Mouse (Mus musculus) thymus, postnatal 25 days (tissue): ENCODE data around the gene Zscan2.

Source experiments
- DNase-seq: peaks from one replicate; pipeline ENCODE4 v3.0.0; 2022

Gene Zscan2

DNA sequence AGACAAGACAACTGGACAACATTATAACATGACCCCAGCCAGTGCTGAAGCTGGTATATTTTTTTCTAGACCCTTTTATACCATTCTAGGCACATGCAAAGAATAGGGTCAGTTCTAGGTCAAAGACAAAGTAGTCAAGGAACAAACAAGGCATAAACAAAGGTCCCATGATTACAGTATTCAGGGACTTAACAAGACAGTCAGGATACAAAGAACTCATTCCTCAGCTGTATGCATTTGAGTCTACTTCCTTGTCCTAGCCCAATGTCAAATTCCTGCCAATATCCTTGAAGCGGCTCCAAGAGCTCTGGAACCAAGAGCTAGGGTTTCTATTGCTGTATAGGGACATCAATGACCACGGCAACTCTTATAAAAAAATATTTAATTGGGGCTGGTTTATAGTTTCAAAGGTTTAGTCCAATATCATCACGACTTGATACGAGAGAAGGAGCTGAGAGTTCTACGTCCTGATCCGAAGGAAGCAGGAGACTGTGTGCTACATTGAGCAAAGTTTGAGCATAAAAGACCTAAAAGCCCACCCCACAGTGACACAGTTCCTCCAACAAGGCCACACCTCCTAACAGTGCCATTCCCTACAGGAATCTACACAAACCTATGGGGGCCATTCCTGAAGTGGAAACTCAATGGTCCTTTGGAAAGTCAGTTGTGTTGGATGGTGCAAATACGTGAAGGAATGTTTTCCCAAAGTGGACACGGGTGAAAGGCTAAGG is 16.6 kb upstream of the Zscan2 start:
- DNase-seq: no peak

GRCm38 (mm10) chr7:80844691-80845090 is 16.0 kb upstream of the Zscan2 start:
- DNase-seq: no peak

- DNase-seq: no peak
These were observed 15.0 kb upstream of the Zscan2 start for GRCm38 (mm10) chr7:80845621-80846279.

DNA sequence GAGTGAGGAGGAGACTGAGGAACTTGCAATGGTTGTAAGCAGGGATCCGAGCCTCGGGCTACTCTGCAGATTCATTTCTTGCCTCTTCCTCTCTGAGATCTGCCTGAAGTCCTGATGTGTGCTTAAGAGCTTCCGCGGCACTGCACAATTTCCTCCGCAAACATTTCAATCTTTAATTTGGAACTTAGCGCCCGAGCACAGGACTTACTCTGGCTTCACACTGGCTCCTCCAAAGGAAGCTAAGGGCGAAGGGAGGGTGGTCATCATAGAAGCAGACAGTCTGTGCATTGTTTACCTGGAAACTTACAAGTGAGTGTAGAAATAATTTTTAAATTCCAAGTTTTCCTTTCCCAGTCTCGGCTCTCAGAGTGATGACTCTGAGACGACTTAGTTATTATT is 14.4 kb upstream of the Zscan2 start:
- DNase-seq: no peak

- DNase-seq: no peak
These were observed 14.0 kb upstream of the Zscan2 start for GRCm38 (mm10) chr7:80846709-80847108.

- no peak for DNase-seq
These were observed 11.5 kb upstream of the Zscan2 start for GRCm38 (mm10) chr7:80849267-80849666.

- DNase-seq: peak; percentile 47
These were observed 11.0 kb upstream of the Zscan2 start for GRCm38 (mm10) chr7:80849710-80850109.

DNA sequence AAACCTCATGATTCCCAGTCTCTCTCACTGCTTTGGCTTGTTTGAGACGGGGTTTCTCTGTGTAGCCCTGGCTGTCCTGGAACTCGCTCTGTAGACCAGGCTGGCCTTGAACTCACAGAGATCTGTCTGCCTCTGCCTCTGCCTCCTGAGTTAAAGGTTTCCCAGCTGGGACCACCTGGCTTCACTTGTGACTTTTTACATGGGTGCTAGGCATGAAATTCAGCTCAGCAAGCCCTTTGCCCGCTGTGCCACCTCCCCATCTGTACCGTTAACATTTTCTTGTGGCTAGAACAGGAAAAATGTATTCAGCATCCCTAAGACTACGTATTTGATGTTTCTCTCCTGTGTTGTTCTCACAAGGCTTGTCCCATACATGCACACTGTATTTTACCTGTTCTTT is 10.2 kb upstream of the Zscan2 start:
- peak; percentile 61 for DNase-seq

GRCm38 (mm10) chr7:80853218-80853617 is 7.5 kb upstream of the Zscan2 start:
- peak; percentile 26 for DNase-seq

DNA sequence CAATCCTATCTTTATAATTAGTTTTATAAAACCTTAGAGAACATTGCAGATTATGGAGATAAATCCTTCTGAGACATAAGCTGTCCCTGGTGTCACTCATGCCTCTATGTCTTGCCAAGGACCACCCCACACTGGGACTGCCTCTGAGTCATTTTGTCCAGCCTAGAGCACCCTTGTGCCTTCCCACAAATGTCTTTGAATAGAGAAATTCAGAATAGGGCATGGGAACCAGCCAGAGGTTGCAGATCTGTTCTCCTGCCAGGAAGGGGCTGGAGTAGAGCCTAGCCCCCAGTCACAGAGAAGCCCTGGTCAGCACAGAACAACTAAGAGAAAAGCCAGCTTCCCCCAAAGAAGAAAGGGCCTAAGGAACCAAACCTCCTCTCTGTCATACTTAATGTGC is 5.4 kb upstream of the Zscan2 start:
- DNase-seq: no peak

- DNase-seq: peak; percentile 84
These were observed 3.5 kb upstream of the Zscan2 start for GRCm38 (mm10) chr7:80857181-80857580.

DNA sequence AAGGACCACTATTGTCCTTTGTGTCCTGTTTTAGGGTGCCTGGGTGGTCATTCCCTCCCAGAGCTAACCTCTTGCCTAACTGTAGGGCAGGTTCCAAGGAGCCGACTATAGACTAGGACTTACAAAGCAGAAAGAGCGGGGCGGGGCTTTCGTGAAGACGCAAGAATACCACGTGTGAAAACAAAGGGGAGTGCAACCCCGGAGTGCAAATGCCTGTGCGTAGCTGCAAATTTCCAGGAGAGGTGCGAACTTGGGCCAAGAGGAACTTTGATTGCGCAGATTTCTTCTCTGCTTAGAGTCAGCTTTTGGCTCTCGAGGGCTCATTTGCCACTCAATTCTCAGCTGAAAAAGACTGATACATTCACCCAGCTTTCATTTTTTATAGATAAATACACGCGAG is 493 bp upstream of the Zscan2 start:
- peak; percentile 79 for DNase-seq

- no peak for DNase-seq
These were observed 1.8 kb downstream of the Zscan2 start for GRCm38 (mm10) chr7:80862475-80862874.

DNA sequence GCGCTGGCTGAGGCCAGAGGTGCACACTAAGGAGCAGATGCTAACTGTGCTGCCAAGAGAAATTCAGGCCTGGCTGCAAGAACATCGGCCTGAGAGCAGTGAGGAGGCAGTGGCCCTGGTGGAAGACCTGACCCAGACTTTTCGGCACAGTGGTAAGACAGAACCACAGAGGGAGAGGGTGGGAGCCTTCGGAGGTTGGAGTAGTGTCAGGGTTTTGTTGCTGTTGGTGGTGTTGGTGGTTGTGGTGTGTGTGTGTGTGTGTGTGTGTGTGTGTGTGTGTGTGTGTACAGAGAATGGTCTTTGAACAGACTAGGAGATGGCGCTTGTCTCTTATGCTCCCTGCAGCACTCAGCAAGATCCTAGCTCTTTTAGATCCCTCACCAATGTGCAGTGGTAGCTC is 2.8 kb downstream of the Zscan2 start:
- no peak for DNase-seq

DNA sequence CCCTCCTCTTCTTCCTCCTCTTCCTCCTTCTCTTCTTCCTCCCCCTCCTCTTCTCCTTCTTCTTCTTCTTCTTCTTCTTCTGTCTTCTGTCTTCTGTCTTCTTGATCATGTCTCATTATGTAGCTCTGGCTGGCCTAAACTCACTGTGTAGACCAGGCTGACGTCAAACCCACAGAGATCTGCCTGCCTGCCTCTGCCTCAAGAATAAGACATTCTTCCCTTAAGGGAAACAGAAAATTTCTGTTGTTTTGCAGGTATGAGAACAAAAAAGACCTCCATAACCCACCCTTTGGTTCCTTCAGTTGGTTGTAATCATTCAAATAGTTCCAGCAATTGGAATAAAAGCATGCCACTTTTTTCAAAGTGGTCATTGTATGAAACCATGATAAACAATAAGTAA is 3.4 kb downstream of the Zscan2 start:
- no peak for DNase-seq

- DNase-seq: peak; percentile 84
These were observed 4.1 kb downstream of the Zscan2 start for GRCm38 (mm10) chr7:80864831-80865230.

GRCm38 (mm10) chr7:80865521-80865920 is 4.8 kb downstream of the Zscan2 start:
- peak; percentile 41 for DNase-seq

GRCm38 (mm10) chr7:80866514-80867147 is 5.9 kb downstream of the Zscan2 start:
- DNase-seq: no peak

- no peak for DNase-seq
These were observed 8.0 kb downstream of the Zscan2 start for GRCm38 (mm10) chr7:80868686-80869085.

- no peak for DNase-seq
These were observed 12.3 kb downstream of the Zscan2 start for GRCm38 (mm10) chr7:80873038-80873437.

DNA sequence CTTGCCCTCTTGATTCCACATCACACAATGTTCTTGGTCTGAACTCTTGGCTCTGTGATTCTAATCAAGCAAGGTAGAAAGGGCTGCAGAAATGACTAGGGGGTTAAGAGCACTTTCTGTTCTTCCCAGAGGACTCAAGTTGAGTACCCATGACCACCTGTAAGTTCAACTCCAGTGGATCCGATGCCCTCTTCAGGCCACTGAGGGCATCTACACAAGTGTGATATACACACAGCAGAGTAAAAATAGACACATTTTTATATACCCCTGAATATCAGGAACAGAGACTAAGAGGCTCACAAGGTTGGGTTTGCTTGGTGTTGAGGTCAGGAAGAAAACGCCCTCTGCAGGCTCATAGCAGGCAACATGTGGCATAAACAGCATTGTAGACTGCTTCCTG is 12.9 kb downstream of the Zscan2 start:
- DNase-seq: no peak

- DNase-seq: no peak
These were observed 15.0 kb downstream of the Zscan2 start for GRCm38 (mm10) chr7:80875727-80876126.

GRCm38 (mm10) chr7:80882830-80883505 is 22.2 kb downstream of the Zscan2 start:
- DNase-seq: peak; percentile 85

DNA sequence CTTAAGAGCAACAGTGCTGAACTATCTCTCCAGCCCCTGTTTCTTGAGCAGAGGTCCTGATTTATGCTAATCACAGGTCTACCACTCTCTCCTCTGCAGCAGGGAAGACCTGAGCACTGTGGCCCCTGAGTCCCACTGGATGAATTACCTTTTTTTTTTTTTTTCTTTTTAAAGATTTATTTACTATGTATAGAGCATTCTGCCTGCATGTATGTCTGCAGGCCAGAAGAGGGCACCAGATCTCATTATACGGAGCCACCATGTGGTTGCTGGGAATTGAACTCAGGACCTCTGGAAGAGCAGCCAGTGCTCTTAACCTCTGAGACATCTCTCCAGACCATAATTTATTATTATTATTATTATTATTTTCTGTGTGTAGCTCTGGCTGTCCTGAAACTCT is 24.9 kb downstream of the Zscan2 start:
- DNase-seq: peak; percentile 54
